Mouse (Mus musculus): ENCODE results near the gene Ppp1ca. TPM values are rescaled to one million over a fixed set of nuclear protein-coding genes. Genes with fewer than 3 reads are reported as not detected.

The Ppp1ca gene
- polyA plus RNA-seq, 1 experiment from 2014 or later = 591 TPM

GRCm38 (mm10) chr19:4240247-4240668 lies 48.4 kb downstream of the Ppp1ca start:
- Histone ChIP-seq H3K27ac (replicated peaks; ENCODE audit: low read depth, low read length) (no peak overlapping the region), H3K36me3 (ENCODE audit: control insufficient read depth, insufficient read depth, low read length) (no peaks in the 10 kb centered on the region), H3K4me1 (ENCODE audit: control insufficient read depth, insufficient read depth, low read length) (no peaks in the 10 kb centered on the region), H3K27me3 (ENCODE audit: control insufficient read depth, insufficient read depth, low read length) (no peaks in the 10 kb centered on the region), H3K4me2 (ENCODE audit: low read length) (no peak overlapping the region), H3K9ac (replicated peaks; ENCODE audit: low read length) (no peak overlapping the region), H3K9me3 (ENCODE audit: control insufficient read depth, low read length) (no peaks in the 10 kb centered on the region), H3K4me3 (replicated peaks; ENCODE audit: low read depth, low read length) (no peak overlapping the region)
- no peak for ATAC-seq (ENCODE audit: low FRiP score, low TSS enrichment)
- WGBS = 81% methylated on average over 8 of the region's 8 CpGs
- no peak for DNase-seq

- Histone ChIP-seq H3K27ac (replicated peaks; ENCODE audit: low read depth, low read length) (no peak overlapping the region), H3K9me3 (ENCODE audit: control insufficient read depth, low read length) (no peaks in the 10 kb centered on the region), H3K9ac (replicated peaks; ENCODE audit: low read length) (no peak overlapping the region), H3K27me3 (ENCODE audit: control insufficient read depth, insufficient read depth, low read length) (no peaks in the 10 kb centered on the region), H3K4me2 (ENCODE audit: low read length) (no peak overlapping the region), H3K36me3 (ENCODE audit: control insufficient read depth, insufficient read depth, low read length) (no peaks in the 10 kb centered on the region), H3K4me3 (replicated peaks; ENCODE audit: low read depth, low read length) (no peak overlapping the region), H3K4me1 (ENCODE audit: control insufficient read depth, insufficient read depth, low read length) (no peaks in the 10 kb centered on the region)
- ATAC-seq (ENCODE audit: low FRiP score, low TSS enrichment) (no peak), DNase-seq (no peak)
- 60% methylated on average over 3 of the region's 3 CpGs for WGBS
These were observed 50.6 kb downstream of the Ppp1ca start for GRCm38 (mm10) chr19:4242416-4242815.

GRCm38 (mm10) chr19:4244775-4245174 lies 52.9 kb downstream of the Ppp1ca start:
- DNase-seq = no peak
- 76% methylated on average over 6 of the region's 6 CpGs for WGBS

More at GRCm38 (mm10) chr19:4244775-4245174, 52.9 kb downstream of the Ppp1ca start:
- no peak for ATAC-seq (ENCODE audit: low FRiP score, low TSS enrichment)
- Histone ChIP-seq H3K9ac (replicated peaks; ENCODE audit: low read length) (no peak overlapping the region), H3K4me1 (ENCODE audit: control insufficient read depth, insufficient read depth, low read length) (no peaks in the 10 kb centered on the region), H3K27ac (replicated peaks; ENCODE audit: low read depth, low read length) (no peak overlapping the region), H3K4me2 (ENCODE audit: low read length) (no peak overlapping the region), H3K27me3 (ENCODE audit: control insufficient read depth, insufficient read depth, low read length) (no peaks in the 10 kb centered on the region), H3K36me3 (ENCODE audit: control insufficient read depth, insufficient read depth, low read length) (no peaks in the 10 kb centered on the region), H3K4me3 (replicated peaks; ENCODE audit: low read depth, low read length) (no peak overlapping the region), H3K9me3 (ENCODE audit: control insufficient read depth, low read length) (no peaks in the 10 kb centered on the region)

Small RNA genes lying within 50 kb of the gene (microRNA-seq; reads per million reads assigned to microRNA genes)
- not detected for gene Gm26115

Other genes starting within 250 kb of the Ppp1ca start
- gene Aldh3b3, start 233.4 kb upstream of the Ppp1ca start, polyA plus RNA-seq (2014; fragmentation: Nextera tagmentation; extraction: Ambion mirVana) = not detected in 2 replicates
- 0.16 and 0.32 TPM in 2 replicates for gene Aldh3b2, start 219.7 kb upstream of the Ppp1ca start, polyA plus RNA-seq (2014; fragmentation: Nextera tagmentation; extraction: Ambion mirVana)
- 0.96 and 2.2 TPM in 2 replicates for gene Acy3, start 205.5 kb upstream of the Ppp1ca start, polyA plus RNA-seq (2014; fragmentation: Nextera tagmentation; extraction: Ambion mirVana)
- not detected in 2 replicates for gene Tbx10, start 199.3 kb upstream of the Ppp1ca start, polyA plus RNA-seq (2014; fragmentation: Nextera tagmentation; extraction: Ambion mirVana)
- gene Nudt8, start 191.5 kb upstream of the Ppp1ca start, polyA plus RNA-seq (2014; fragmentation: Nextera tagmentation; extraction: Ambion mirVana) = 26.8 and 30.3 TPM in 2 replicates
- gene Gm49405, start 191.4 kb upstream of the Ppp1ca start, polyA plus RNA-seq (2014; fragmentation: Nextera tagmentation; extraction: Ambion mirVana) = 3.3 and 3.9 TPM in 2 replicates
- gene Doc2g, start 188.8 kb upstream of the Ppp1ca start, polyA plus RNA-seq (2014; fragmentation: Nextera tagmentation; extraction: Ambion mirVana) = 5.7 and 7.1 TPM in 2 replicates
- 223 and 231 TPM in 2 replicates for gene Ndufv1, start 179.3 kb upstream of the Ppp1ca start, polyA plus RNA-seq (2014; fragmentation: Nextera tagmentation; extraction: Ambion mirVana)
- 397 and 514 TPM in 2 replicates for gene Gstp1, start 154.1 kb upstream of the Ppp1ca start, polyA plus RNA-seq (2014; fragmentation: Nextera tagmentation; extraction: Ambion mirVana)
- 1.9 TPM in 1 of 2 replicates, not detected in the other for gene Gstp2, start 146.0 kb upstream of the Ppp1ca start, polyA plus RNA-seq (2014; fragmentation: Nextera tagmentation; extraction: Ambion mirVana)
- not detected in 2 replicates for gene Gstp3, start 132.5 kb upstream of the Ppp1ca start, polyA plus RNA-seq (2014; fragmentation: Nextera tagmentation; extraction: Ambion mirVana)
- gene Cabp2, start 110.5 kb upstream of the Ppp1ca start, polyA plus RNA-seq (2014; fragmentation: Nextera tagmentation; extraction: Ambion mirVana) = not detected in 2 replicates
- 83.4 and 87.0 TPM in 2 replicates for gene Cdk2ap2, start 94.9 kb upstream of the Ppp1ca start, polyA plus RNA-seq (2014; fragmentation: Nextera tagmentation; extraction: Ambion mirVana)
- 72.8 and 89.0 TPM in 2 replicates for gene Pitpnm1, start 92.1 kb upstream of the Ppp1ca start, polyA plus RNA-seq (2014; fragmentation: Nextera tagmentation; extraction: Ambion mirVana)
- 84.3 and 98.0 TPM in 2 replicates for gene Aip, start 66.2 kb upstream of the Ppp1ca start, polyA plus RNA-seq (2014; fragmentation: Nextera tagmentation; extraction: Ambion mirVana)
- not detected in 2 replicates for gene Gpr152, start 52.3 kb upstream of the Ppp1ca start, polyA plus RNA-seq (2014; fragmentation: Nextera tagmentation; extraction: Ambion mirVana)
- gene Cabp4, start 48.0 kb upstream of the Ppp1ca start, polyA plus RNA-seq (2014; fragmentation: Nextera tagmentation; extraction: Ambion mirVana) = 0.14 and 0.15 TPM in 2 replicates
- 105 and 117 TPM in 2 replicates for gene Coro1b, start 43.4 kb upstream of the Ppp1ca start, polyA plus RNA-seq (2014; fragmentation: Nextera tagmentation; extraction: Ambion mirVana)
- 0.55 and 0.64 TPM in 2 replicates for gene Ptprcap, start 38.5 kb upstream of the Ppp1ca start, polyA plus RNA-seq (2014; fragmentation: Nextera tagmentation; extraction: Ambion mirVana)
- 37.3 and 42.2 TPM in 2 replicates for gene Rps6kb2, start 28.7 kb upstream of the Ppp1ca start, polyA plus RNA-seq (2014; fragmentation: Nextera tagmentation; extraction: Ambion mirVana)
- 3.9 and 6.0 TPM in 2 replicates for gene Carns1, start 16.6 kb upstream of the Ppp1ca start, polyA plus RNA-seq (2014; fragmentation: Nextera tagmentation; extraction: Ambion mirVana)
- 0.54 and 0.94 TPM in 2 replicates for gene Tbc1d10c, start 781 bp upstream of the Ppp1ca start, polyA plus RNA-seq (2014; fragmentation: Nextera tagmentation; extraction: Ambion mirVana)
- gene Rad9a, start 9.6 kb downstream of the Ppp1ca start, polyA plus RNA-seq (2014; fragmentation: Nextera tagmentation; extraction: Ambion mirVana) = 20.3 and 22.7 TPM in 2 replicates
- gene Clcf1, start 22.2 kb downstream of the Ppp1ca start, polyA plus RNA-seq (2014; fragmentation: Nextera tagmentation; extraction: Ambion mirVana) = 0.08 and 0.46 TPM in 2 replicates
- gene AC109138.7, start 22.3 kb downstream of the Ppp1ca start, polyA plus RNA-seq (2014; fragmentation: Nextera tagmentation; extraction: Ambion mirVana) = not detected in 2 replicates
- gene Pold4, start 39.8 kb downstream of the Ppp1ca start, polyA plus RNA-seq (2014; fragmentation: Nextera tagmentation; extraction: Ambion mirVana) = 18.5 and 19.1 TPM in 2 replicates
- gene Ssh3, start 77.1 kb downstream of the Ppp1ca start, polyA plus RNA-seq (2014; fragmentation: Nextera tagmentation; extraction: Ambion mirVana) = 8.8 and 12.8 TPM in 2 replicates
- 34.5 and 39.3 TPM in 2 replicates for gene Ankrd13d, start 91.1 kb downstream of the Ppp1ca start, polyA plus RNA-seq (2014; fragmentation: Nextera tagmentation; extraction: Ambion mirVana)
- gene Grk2, start 114.2 kb downstream of the Ppp1ca start, polyA plus RNA-seq (2014; fragmentation: Nextera tagmentation; extraction: Ambion mirVana) = 29.0 and 30.0 TPM in 2 replicates
- gene Kdm2a, start 206.2 kb downstream of the Ppp1ca start, polyA plus RNA-seq (2014; fragmentation: Nextera tagmentation; extraction: Ambion mirVana) = 29.2 and 43.9 TPM in 2 replicates
- 2.6 and 4.8 TPM in 2 replicates for gene Rhod, start 247.4 kb downstream of the Ppp1ca start, polyA plus RNA-seq (2014; fragmentation: Nextera tagmentation; extraction: Ambion mirVana)